Comparison of ENCODE assay signal across 8 mouse cellular contexts in the genomic region with DNA sequence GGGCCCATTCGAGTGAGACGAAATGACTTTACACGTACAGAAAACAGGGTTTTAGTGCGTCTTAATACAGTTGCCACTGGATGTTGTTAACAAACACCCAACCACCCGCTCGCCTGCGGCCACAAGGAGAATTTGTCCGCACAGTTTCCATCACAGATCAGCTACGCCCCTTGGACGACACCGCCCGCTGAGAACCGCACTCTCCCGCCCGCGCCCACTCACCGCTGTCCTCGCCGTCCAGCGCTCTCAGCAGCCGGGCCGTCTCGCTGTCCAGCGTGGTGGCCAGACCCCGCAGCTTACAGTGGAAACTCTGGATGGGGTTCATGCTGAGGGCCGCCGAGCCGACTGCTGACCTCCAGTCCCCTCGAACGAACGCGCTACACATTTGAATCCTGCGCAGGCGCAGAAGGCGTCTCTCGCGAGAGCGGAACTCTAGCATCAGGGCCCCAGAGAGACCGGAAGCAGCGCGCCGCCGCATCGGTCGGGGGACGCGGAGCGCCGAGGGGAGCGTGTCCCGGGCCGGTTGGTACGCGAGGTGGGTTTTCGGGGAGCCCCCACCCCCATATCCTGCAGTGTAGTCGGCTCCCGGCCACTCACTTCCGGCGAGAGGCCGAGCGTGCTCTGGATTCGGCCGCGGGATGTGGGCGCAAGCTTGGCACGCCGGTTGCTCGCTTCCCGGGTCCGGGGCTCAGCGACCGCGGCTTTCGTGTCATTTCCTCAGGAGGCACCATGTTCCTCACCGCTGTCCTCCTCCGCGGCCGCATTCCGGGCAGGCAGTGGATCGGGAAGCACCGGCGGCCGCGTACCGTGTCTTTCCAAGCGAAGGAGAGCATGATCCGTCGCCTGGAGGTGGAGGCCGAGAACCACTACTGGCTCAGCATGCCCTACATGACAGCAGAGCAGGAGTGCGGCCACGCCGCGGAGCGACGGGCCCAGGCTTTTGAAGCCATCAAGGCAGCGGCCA. TPM values are rescaled to one million over a fixed set of nuclear protein-coding genes. Genes with fewer than 3 reads are reported as not detected.
DNase-seq lines count a peak whose midpoint lies in the region; ATAC-seq and TF ChIP-seq lines count a peak whose summit lies in the region.

Gene Ska3, minus strand, starts transcription at position 398 of the 964 bp plus-strand sequence.
Gene Mrpl57, plus strand, starts transcription at position 447 of the 964 bp plus-strand sequence.

- TF ChIP-seq POLR2A in bone marrow, adult 2 months (IDR thresholded peaks at IDR 0.05; ENCODE audit: borderline replicate concordance, control insufficient read depth, low read depth, low read length) = peak; percentile 85; the same call in 1 of the 2 replicates

- DNase-seq in 416B (ENCODE audit: low read depth) (peak; percentile 94), liver (peak; percentile 93)
- DNase-seq in heart, embryonic 10.5 days (ENCODE audit: low spot score) = peak; percentile 95
- peak; percentile 92 to 97 for DNase-seq in spleen, postnatal 4 days (ENCODE audit: low spot score in 2 of 2)

- H3K4me3 ChIP-seq in bone marrow, adult 2 months (replicated peaks; ENCODE audit: control insufficient read depth, low read depth, low read length) = peak within 1 kb of the TSS; percentile 93
- H3K4me3 ChIP-seq in embryonic facial prominence, embryonic 15.5 days (replicated peaks) = peak within 1 kb of the TSS; percentile 74
- peak within 1 kb of the TSS; percentile 88 for H3K4me3 ChIP-seq in heart, embryonic 10.5 days
- H3K4me3 ChIP-seq in kidney, embryonic 15.5 days (replicated peaks) = peak within 1 kb of the TSS; percentile 91

- TF ChIP-seq CTCF in bone marrow, adult 2 months (IDR thresholded peaks at IDR 0.05; ENCODE audit: control insufficient read depth, insufficient read depth, low read length) = peak; percentile 11; the same call in 1 of the 2 replicates

- peak within 1 kb of the TSS; percentile 56 for H3K4me2 ChIP-seq in embryonic facial prominence, embryonic 15.5 days (replicated peaks)
- H3K4me2 ChIP-seq in kidney, embryonic 15.5 days = peak within 1 kb of the TSS; percentile 65

- H3K9ac ChIP-seq in embryonic facial prominence, embryonic 15.5 days = peak within 1 kb of the TSS; percentile 73
- peak within 1 kb of the TSS; percentile 92 for H3K9ac ChIP-seq in kidney, embryonic 15.5 days

- peak within 1 kb of the TSS; percentile 95 for H3K27ac ChIP-seq in bone marrow, adult 2 months (ENCODE audit: control insufficient read depth, insufficient read depth, low read depth, low read length, poor library complexity)
- peak within 1 kb of the TSS; percentile 97 for H3K27ac ChIP-seq in embryonic facial prominence, embryonic 15.5 days (replicated peaks)
- H3K27ac ChIP-seq in heart, embryonic 10.5 days = peak within 1 kb of the TSS; percentile 95
- H3K27ac ChIP-seq in kidney, embryonic 15.5 days = peak within 1 kb of the TSS; percentile 98

- H3K27me3 ChIP-seq in embryonic facial prominence, embryonic 15.5 days = no peaks in the 10 kb centered on the region
- H3K27me3 ChIP-seq in heart, embryonic 10.5 days (ENCODE audit: insufficient read depth, poor library complexity, severe bottlenecking) = no peaks in the 10 kb centered on the region
- H3K27me3 ChIP-seq in kidney, embryonic 15.5 days = no peaks in the 10 kb centered on the region

- peaks cover 7% of the 10 kb centered on the region; the same call in 1 of the 2 replicates for H3K36me3 ChIP-seq in embryonic facial prominence, embryonic 15.5 days
- H3K36me3 ChIP-seq in heart, embryonic 10.5 days = peaks cover 23% of the 10 kb centered on the region
- H3K36me3 ChIP-seq in kidney, embryonic 15.5 days = peaks cover 27% of the 10 kb centered on the region

- under 1% methylated on average over 96 of the region's 96 CpGs for WGBS in bone marrow, adult 2 months
- under 1% methylated on average over 96 of the region's 96 CpGs for WGBS in embryonic facial prominence, embryonic 15.5 days
- WGBS in heart, embryonic 10.5 days = under 1% methylated on average over 93 of the region's 96 CpGs
- under 1% methylated on average over 96 of the region's 96 CpGs for WGBS in kidney, embryonic 15.5 days

- peaks cover 1% of the 10 kb centered on the region; the same call in 1 of the 2 replicates for H3K4me1 ChIP-seq in bone marrow, adult 2 months (ENCODE audit: control insufficient read depth, insufficient read depth, low read length)
- H3K4me1 ChIP-seq in embryonic facial prominence, embryonic 15.5 days = peaks cover 16% of the 10 kb centered on the region
- peaks cover 16% of the 10 kb centered on the region for H3K4me1 ChIP-seq in heart, embryonic 10.5 days
- peaks cover 16% of the 10 kb centered on the region for H3K4me1 ChIP-seq in kidney, embryonic 15.5 days

- peak; percentile 95 for ATAC-seq in embryonic facial prominence, embryonic 15.5 days (ENCODE audit: insufficient number of reproducible peaks, low FRiP score, low TSS enrichment, low read depth)
- ATAC-seq in kidney, embryonic 15.5 days (replicated peaks; ENCODE audit: low FRiP score) = peak; percentile 98
- ATAC-seq in monocyte, adult 5-6 weeks (replicated peaks; ENCODE audit: insufficient number of reproducible peaks, low FRiP score, low TSS enrichment, poor library complexity, severe bottlenecking) = peak; percentile 86

- H3K9me3 ChIP-seq in embryonic facial prominence, embryonic 15.5 days (replicated peaks) = no peaks in the 10 kb centered on the region
- H3K9me3 ChIP-seq in heart, embryonic 10.5 days = no peaks in the 10 kb centered on the region
- H3K9me3 ChIP-seq in kidney, embryonic 15.5 days (replicated peaks) = no peaks in the 10 kb centered on the region

RNA-seq across cellular contexts. Expression of gene Ska3, which starts in this region (rescaled TPM):
- polyA plus RNA-seq in bone marrow, adult 2 months (2011; ENCODE audit: insufficient read depth, insufficient read length, low replicate concordance, missing spikeins) = 8.3 and 14.0 TPM in 2 replicates
- 25.4 and 28.6 TPM in 2 replicates for polyA plus RNA-seq in embryonic facial prominence, embryonic 15.5 days (2015; fragmentation: Nextera tagmentation; extraction: Ambion mirVana)
- 35.1 and 44.7 TPM in 2 replicates for polyA plus RNA-seq in heart, embryonic 10.5 days (2016; fragmentation: Nextera tagmentation; extraction: Ambion mirVana)
- 43.1 and 44.1 TPM in 2 replicates for polyA plus RNA-seq in kidney, embryonic 15.5 days (2015; fragmentation: Nextera tagmentation; extraction: Ambion mirVana)
- total RNA-seq in monocyte, adult 5-6 weeks (2017) = 0.53 to 4.5 TPM (median 0.97 TPM) in 3 replicates

RNA-seq across cellular contexts. Expression of gene Mrpl57, which starts in this region (rescaled TPM):
- 41.3 and 54.3 TPM in 2 replicates for polyA plus RNA-seq in bone marrow, adult 2 months (2011; ENCODE audit: insufficient read depth, insufficient read length, low replicate concordance, missing spikeins)
- 156 and 160 TPM in 2 replicates for polyA plus RNA-seq in embryonic facial prominence, embryonic 15.5 days (2015; fragmentation: Nextera tagmentation; extraction: Ambion mirVana)
- polyA plus RNA-seq in heart, embryonic 10.5 days (2016; fragmentation: Nextera tagmentation; extraction: Ambion mirVana) = 150 and 155 TPM in 2 replicates
- 146 and 147 TPM in 2 replicates for polyA plus RNA-seq in kidney, embryonic 15.5 days (2015; fragmentation: Nextera tagmentation; extraction: Ambion mirVana)
- 28.3 to 83.7 TPM (median 43.6 TPM) in 3 replicates for total RNA-seq in monocyte, adult 5-6 weeks (2017)

Comparison
In these comparisons a context has a peak if more than half of its experiments do, and no peak if none do; other contexts are left out.
1. Peak in every context shown above with its lines: DNase-seq, ATAC-seq, H3K4me3 ChIP-seq and H3K27ac ChIP-seq.